Mouse (Mus musculus) spleen, adult 12 weeks (tissue): Measurements from ENCODE around the gene Bin2.
"Not testable (repeated sequence)": the region's sequence is repeated elsewhere in the genome, so short reads cannot be mapped to it uniquely, and the experiment has no call there.

Experiments
- DNase-seq: peaks from one replicate; pipeline ENCODE4 v3.0.0; 2022; ENCODE audit warnings: low spot score

The Bin2 gene

DNA sequence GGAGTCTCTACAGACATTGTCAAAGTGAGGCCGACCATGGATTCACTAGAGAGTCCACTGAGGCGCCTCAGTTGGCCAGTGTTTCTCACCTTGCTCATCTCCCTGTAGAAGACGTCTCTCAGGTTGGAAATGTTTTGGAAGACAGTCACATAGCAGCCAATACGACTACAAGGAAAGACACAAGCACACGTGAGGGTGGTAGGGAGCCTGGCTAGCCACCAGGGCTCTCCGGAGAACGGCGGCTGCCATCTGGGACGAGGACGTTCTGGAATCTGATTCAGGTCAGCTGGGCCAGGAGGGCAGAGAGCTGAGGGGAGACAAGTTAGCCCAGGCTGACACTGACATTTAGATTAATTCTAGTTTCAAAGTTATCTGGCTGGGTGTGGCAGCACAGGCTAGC, 19.2 kb downstream of the Bin2 start:
- DNase-seq = no peak

DNA sequence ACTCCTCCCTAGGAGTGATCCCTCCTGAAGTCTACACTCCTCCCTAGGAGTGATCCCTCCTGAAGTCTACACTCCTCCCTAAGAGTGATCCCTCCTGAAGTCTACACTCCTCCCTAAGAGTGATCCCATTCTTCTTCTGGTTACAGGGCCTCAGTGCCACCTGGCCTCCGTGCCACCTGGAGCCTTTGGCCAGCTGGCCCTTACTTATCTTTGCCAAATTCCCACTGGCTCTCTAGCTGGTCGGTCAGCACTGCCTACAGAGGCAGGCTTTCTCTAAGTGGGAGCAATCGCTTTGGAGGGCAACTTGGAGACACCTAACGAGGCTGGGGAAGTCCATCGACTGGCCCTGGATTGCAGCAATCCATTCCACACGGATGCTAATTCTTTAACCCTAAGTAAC, 23.2 kb downstream of the Bin2 start:
- DNase-seq = no peak

DNA sequence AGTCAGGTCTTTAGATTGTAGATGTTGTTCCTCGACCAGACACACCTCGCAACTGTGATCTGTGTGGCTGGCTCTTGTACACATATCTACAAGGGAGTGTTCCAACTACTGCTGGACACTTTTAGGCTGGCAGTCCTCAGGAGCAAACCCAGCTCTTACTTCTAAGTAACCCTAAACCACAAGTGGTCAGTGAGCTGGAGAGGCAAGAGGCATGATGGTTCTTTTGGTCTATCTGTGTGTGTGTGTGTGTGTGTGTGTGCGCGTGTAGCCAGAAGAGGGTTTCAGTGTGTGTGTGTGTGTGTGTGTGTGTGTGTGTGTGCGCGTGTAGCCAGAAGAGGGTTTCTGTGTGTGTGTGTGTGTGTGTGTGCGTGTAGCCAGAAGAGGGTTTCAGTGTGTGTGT, 26.9 kb downstream of the Bin2 start:
- no peak for DNase-seq

DNA sequence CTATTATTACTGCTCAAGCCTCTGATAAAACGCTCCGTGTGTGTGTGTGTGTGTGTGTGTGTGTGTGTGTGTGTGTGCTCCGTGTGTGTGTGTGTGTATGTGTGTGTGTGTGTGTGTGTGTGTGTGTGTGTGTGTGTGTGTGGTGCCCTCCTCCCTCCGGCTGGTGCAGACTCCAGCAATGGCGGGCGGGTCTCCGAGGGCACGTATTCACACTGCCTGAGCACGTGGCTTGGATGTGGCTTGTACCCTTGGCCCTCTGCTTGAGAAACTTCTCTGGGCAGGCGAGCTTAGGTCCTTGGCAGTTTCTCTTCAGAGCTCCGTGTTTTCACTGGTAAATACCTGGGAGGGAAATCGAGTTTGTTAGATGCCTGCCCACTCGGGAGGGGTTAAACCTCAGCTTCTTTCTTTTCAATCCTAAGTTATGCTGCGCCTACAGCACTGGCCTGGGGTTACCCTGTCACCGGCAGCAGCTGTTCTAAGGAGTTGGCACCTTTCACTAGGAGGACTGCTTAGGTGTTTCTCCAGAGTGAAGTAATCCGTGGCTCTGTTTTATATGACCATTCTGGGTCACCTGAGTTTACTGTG, 28.0 kb downstream of the Bin2 start:
- no peak for DNase-seq

GRCm38 (mm10) chr15:100639972-100640750, 29.2 kb downstream of the Bin2 start:
- DNase-seq = no peak

DNA sequence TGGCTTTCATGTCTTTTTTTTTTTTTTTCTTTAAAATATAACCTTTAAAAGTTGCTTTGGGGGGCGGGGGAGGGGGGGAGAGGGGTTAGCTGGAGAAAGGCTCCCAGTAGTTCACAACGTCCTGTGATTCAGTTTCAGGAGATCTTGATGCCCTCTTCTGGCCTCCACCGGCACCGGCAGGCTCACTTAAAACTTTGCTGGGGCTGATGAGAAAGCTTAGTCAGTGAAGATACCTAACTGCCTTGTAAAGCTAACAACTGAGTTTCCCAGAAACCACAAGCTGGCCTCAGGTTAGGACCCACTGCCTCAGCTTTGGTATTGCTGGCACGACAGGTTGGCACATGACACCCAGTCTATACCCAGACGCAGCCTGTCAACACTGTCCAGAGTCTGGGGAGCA, 31.7 kb downstream of the Bin2 start:
- DNase-seq = no peak

- DNase-seq = no peak
Observed at GRCm38 (mm10) chr15:100636700-100637501, 32.5 kb downstream of the Bin2 start, which contains the start of gene Smagp. TSS of gene Smagp (minus strand) at chr15:100636940.

GRCm38 (mm10) chr15:100635851-100636645, 33.3 kb downstream of the Bin2 start:
- no peak for DNase-seq

- DNase-seq = no peak
Observed at GRCm38 (mm10) chr15:100635239-100635638, 34.1 kb downstream of the Bin2 start.

GRCm38 (mm10) chr15:100633341-100633740, 36.0 kb downstream of the Bin2 start:
- DNase-seq = no peak

DNA sequence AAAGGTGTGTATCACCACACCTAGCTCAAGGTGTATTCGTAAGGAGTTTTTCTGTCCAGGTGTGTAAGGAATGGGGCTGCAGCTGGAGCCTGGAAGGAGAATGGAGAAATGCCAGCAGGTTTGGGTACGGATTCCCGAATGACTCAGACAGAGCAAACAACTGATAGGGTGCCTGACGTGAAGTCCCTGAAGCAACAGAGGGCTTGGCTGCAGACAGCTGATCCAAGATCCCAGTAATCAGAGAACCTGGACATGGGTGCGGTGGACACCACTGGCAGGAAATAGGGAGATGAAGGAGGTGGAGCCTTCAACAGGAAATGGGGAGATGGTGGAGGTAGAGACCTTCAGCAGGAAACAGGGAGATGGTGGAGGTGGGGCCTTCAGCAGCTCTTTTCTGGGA, 37.0 kb downstream of the Bin2 start:
- DNase-seq = no peak

GRCm38 (mm10) chr15:100631454-100632170, 37.7 kb downstream of the Bin2 start:
- DNase-seq = no peak

GRCm38 (mm10) chr15:100630126-100630525, 39.2 kb downstream of the Bin2 start:
- DNase-seq = no peak

DNA sequence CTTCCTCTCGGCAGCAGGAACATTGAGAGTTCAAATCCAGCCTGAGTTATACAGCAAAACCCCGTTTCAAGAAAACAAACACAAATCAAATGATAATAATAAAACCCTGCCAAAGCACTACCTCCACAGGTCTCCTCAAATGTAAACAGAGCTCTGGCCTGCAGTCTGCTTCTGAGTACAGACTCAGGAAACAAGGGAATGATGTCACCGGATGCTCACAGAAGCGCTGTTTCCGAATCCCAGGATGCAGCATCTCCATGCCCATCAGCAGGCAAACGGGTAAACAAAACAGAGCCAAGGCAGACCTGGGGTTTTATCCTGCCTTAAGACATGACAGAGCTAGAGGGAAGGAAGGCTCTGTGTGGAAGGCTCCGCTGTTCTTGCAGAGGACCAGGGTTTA, 40.6 kb downstream of the Bin2 start:
- DNase-seq = no peak

DNA sequence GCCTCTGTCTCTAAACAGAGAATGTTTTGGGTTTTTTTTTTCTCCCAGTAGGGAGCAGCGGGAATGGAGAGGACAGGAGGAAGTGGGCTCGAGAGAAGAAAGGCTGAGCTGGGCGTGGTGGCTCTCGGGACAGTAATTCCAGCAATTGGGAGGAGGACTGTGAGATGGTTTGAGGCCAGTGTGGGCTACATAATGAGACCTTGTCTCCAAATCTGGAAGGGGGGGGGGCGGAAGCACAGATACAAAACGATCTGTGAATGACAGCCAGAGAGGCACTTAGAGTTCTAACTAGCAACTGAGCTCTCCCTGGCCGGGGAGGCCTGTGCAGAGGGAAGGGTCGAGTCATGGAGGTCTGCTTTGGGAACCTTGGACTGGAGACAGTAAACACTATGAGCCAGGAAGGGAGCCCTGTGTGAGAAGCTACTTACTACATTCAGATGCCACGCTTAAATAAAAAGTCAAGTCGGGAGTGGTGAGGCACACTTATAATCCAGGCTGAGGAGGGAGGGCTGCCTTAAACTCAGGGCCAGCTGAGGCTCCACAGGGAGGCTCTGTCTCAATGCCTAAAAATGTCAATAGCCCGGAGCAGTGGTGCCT, 41.5 kb downstream of the Bin2 start:
- DNase-seq = no peak

- no peak for DNase-seq
Observed at GRCm38 (mm10) chr15:100627287-100627686, 42.1 kb downstream of the Bin2 start.

DNA sequence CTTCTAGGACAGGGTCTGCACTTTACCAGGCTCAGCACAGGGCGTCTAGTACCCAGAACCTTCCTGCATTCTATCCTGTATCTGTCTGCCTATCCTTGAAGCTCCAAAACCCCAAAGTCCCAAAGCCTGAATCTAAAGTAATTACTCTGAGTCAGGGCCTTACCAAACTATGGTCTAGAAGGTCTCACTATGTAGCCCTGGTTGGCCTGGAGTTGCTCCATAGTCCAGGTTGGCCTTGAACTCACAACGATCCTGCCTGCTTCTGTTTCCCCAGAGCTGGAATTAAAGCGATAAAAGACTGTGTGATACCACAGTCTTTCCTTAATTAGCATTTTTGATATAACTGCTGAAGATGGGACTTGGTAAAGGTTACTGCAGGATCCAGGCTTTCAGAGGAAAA, 44.9 kb downstream of the Bin2 start:
- DNase-seq = no peak

- no peak for DNase-seq
Observed at GRCm38 (mm10) chr15:100623754-100624153, 45.6 kb downstream of the Bin2 start.

GRCm38 (mm10) chr15:100622164-100622563, 47.2 kb downstream of the Bin2 start:
- DNase-seq = no peak

- DNase-seq = not testable (repeated sequence)
Observed at GRCm38 (mm10) chr15:100621671-100622070, 47.7 kb downstream of the Bin2 start.

- DNase-seq = no peak
Observed at GRCm38 (mm10) chr15:100619200-100619599, 50.2 kb downstream of the Bin2 start.
